Mouse (Mus musculus) E14TG2a.4 (cell line): ENCODE data around the gene Zgpat.

Experiments
- CTCF ChIP-seq: conservative IDR thresholded peaks from 2 replicates; pipeline ENCODE4 v1.5.1; 2014; ENCODE audit warnings: low read length
- NANOG ChIP-seq: IDR thresholded peaks from 2 replicates; pipeline ENCODE4 v1.6.1; 2014; ENCODE audit warnings: borderline replicate concordance, low read length, mixed read lengths
- POU5F1 ChIP-seq: IDR thresholded peaks from 2 replicates; pipeline ENCODE4 v1.6.1; 2014; ENCODE audit warnings: low read length, borderline replicate concordance

GRCm38 (mm10) chr2:181340426-181340825 lies 24.3 kb upstream of the Zgpat start:
- no peak for TF ChIP-seq CTCF
- no peak for TF ChIP-seq NANOG
- TF ChIP-seq POU5F1, result no peak
